Comparison of ENCODE assay signal across 8 mouse cellular contexts in genomic region chr15:86034021-86034523, GRCm38 (mm10). TPM values are rescaled to one million over a fixed set of nuclear protein-coding genes. Genes with fewer than 3 reads are reported as not detected.
DNase-seq lines count a peak whose midpoint lies in the region; ATAC-seq and TF ChIP-seq lines count a peak whose summit lies in the region.

No protein-coding gene starts in this region.

- peak overlapping the region; percentile 83 to 92 for H3K4me3 ChIP-seq in ES-E14 (ENCODE audit: insufficient read depth in 1 of 2, low read depth in 1 of 2, low read length in 2 of 2, poor library complexity in 1 of 2, severe bottlenecking in 1 of 2)
- peak overlapping the region; percentile 65 for H3K4me3 ChIP-seq in heart, postnatal 0 days (ENCODE audit: low read depth, low read length)
- peak overlapping the region; percentile 80 for H3K4me3 ChIP-seq in megakaryocyte, embryonic 14.5 days (replicated peaks)
- H3K4me3 ChIP-seq in stomach, embryonic 16.5 days (replicated peaks; ENCODE audit: low read length): peak overlapping the region; percentile 63

- H3K36me3 ChIP-seq in ES-E14 (ENCODE audit: control insufficient read depth, insufficient read depth, low read length, poor library complexity, severe bottlenecking): peaks cover 7% of the 10 kb centered on the region; the same call in 1 of the 2 replicates
- peaks cover 6% of the 10 kb centered on the region; the same call in 1 of the 2 replicates for H3K36me3 ChIP-seq in heart, postnatal 0 days (replicated peaks; ENCODE audit: control insufficient read depth, insufficient read depth, low read length)
- H3K36me3 ChIP-seq in megakaryocyte, embryonic 14.5 days (replicated peaks; ENCODE audit: low read length): no peaks in the 10 kb centered on the region
- H3K36me3 ChIP-seq in stomach, embryonic 16.5 days (ENCODE audit: control insufficient read depth, insufficient read depth, low read length): 0 out of 2 replicates have a peak, but pooled peaks cover 17% of the 10 kb centered on the region

- peaks cover 0 to 24% of the 10 kb centered on the region in 2 experiments; a peak in 1 of 4 replicates for H3K4me1 ChIP-seq in ES-E14 (ENCODE audit: control insufficient read depth in 2 of 2, insufficient read depth in 2 of 2, low read length in 2 of 2, poor library complexity in 1 of 2)
- peaks cover 6% of the 10 kb centered on the region; the same call in 1 of the 2 replicates for H3K4me1 ChIP-seq in heart, postnatal 0 days (ENCODE audit: control insufficient read depth, insufficient read depth)
- peaks cover 34% of the 10 kb centered on the region for H3K4me1 ChIP-seq in megakaryocyte, embryonic 14.5 days
- H3K4me1 ChIP-seq in stomach, embryonic 16.5 days (ENCODE audit: control insufficient read depth, insufficient read depth, low read length): peaks cover 14% of the 10 kb centered on the region

- TF ChIP-seq EP300 in heart, postnatal 0 days (IDR thresholded peaks at IDR 0.05; ENCODE audit: low read depth): no peak

- H3K27me3 ChIP-seq in heart, postnatal 0 days (ENCODE audit: control insufficient read depth, insufficient read depth, low read length): peaks cover 18% of the 10 kb centered on the region
- H3K27me3 ChIP-seq in megakaryocyte, embryonic 14.5 days (replicated peaks): peaks cover 83% of the 10 kb centered on the region
- H3K27me3 ChIP-seq in stomach, embryonic 16.5 days (ENCODE audit: control insufficient read depth, insufficient read depth, low read length): peaks cover 24% of the 10 kb centered on the region

- no peak overlapping the region for H3K27ac ChIP-seq in ES-E14 (ENCODE audit: insufficient read depth, low read depth, low read length, poor library complexity, severe bottlenecking)
- peak overlapping the region; percentile 39 for H3K27ac ChIP-seq in heart, postnatal 0 days (ENCODE audit: low read depth)
- H3K27ac ChIP-seq in stomach, embryonic 16.5 days (ENCODE audit: low read length): peak overlapping the region; percentile 85

- DNase-seq in ES-E14 (ENCODE audit: low read depth, low spot score) (peak; percentile 86), adipocyte (ENCODE audit: low spot score) (no peak)
- peak; percentile 50 to 70 for DNase-seq in adrenal gland, postnatal 36 days
- peak; percentile 49 for DNase-seq in heart, postnatal 0 days (ENCODE audit: low spot score)
- DNase-seq in kidney, postnatal 25 days: peak; percentile 74 to 90
- no peak for DNase-seq in cerebellum, adult 9-11 months

- ATAC-seq in heart, postnatal 0 days (ENCODE audit: insufficient read depth, low read depth): peak; percentile 73
- peak; percentile 88 for ATAC-seq in stomach, embryonic 16.5 days (ENCODE audit: insufficient read depth, low FRiP score)

- in situ Hi-C loops in ES-E14 (cut with MboI; ENCODE audit: low sequenced_read_pairs in 2 of 2, unreplicated experiment in 2 of 2): loop anchor here in 1 of 2 experiments (10.0 kb wide), 1 partner anchor 119 kb away; no protein-coding TSS in a partner anchor

- 1% methylated on average over 29 of the region's 44 CpGs for WGBS in heart, postnatal 0 days
- WGBS in stomach, embryonic 16.5 days: under 1% methylated on average over 41 of the region's 44 CpGs

- H3K9me3 ChIP-seq in ES-E14 (ENCODE audit: control insufficient read depth, insufficient read depth, low read depth, low read length): no peaks in the 10 kb centered on the region
- H3K9me3 ChIP-seq in heart, postnatal 0 days (replicated peaks; ENCODE audit: control insufficient read depth, low read length): no peaks in the 10 kb centered on the region
- peaks cover 35% of the 10 kb centered on the region for H3K9me3 ChIP-seq in megakaryocyte, embryonic 14.5 days
- H3K9me3 ChIP-seq in stomach, embryonic 16.5 days (replicated peaks; ENCODE audit: control insufficient read depth, low read length): peaks cover 8% of the 10 kb centered on the region

- no peak for TF ChIP-seq CTCF in heart, postnatal 0 days (IDR thresholded peaks at IDR 0.05; ENCODE audit: low read depth)

- H3K4me2 ChIP-seq in heart, postnatal 0 days (ENCODE audit: low read depth, low read length): peak overlapping the region; percentile 92
- H3K4me2 ChIP-seq in stomach, embryonic 16.5 days (ENCODE audit: low read depth, low read length): peak overlapping the region; percentile 81

- peak overlapping the region; percentile 82 for H3K9ac ChIP-seq in ES-E14 (ENCODE audit: insufficient read depth, low read depth, low read length, poor library complexity, severe bottlenecking)
- peak overlapping the region; percentile 50 for H3K9ac ChIP-seq in heart, postnatal 0 days (replicated peaks; ENCODE audit: low read depth, low read length)
- H3K9ac ChIP-seq in stomach, embryonic 16.5 days (ENCODE audit: low read length): peak overlapping the region; percentile 81

TF ChIP-seq in ES-E14, 5 proteins besides CTCF, POLR2A, EP300 and RAD21:
- no peak for TF ChIP-seq ZNF384 (IDR thresholded peaks at IDR 0.05; ENCODE audit: low read depth, low read length)
- no peak for TF ChIP-seq MAFK (IDR thresholded peaks at IDR 0.05; ENCODE audit: insufficient read depth, low read depth, low read length)

RNA-seq across cellular contexts. Expression of gene Celsr1, which starts 0.5 kb away (rescaled TPM):
- total RNA-seq in ES-E14 (2012; rRNA removed): 12.6 and 40.3 TPM in 2 replicates
- 1 to 10 TPM; 5.1 to 6.3 TPM for total RNA-seq in adrenal gland, postnatal 36 days (2021)
- total RNA-seq in heart, postnatal 0 days (2014; rRNA removed; ENCODE audit: low replicate concordance): 17.4 and 18.0 TPM in 2 replicates
- polyA plus RNA-seq in heart, postnatal 0 days (2015; fragmentation: Nextera tagmentation; extraction: Ambion mirVana): 0.80 and 0.97 TPM in 2 replicates
- polyA plus RNA-seq in megakaryocyte, embryonic 14.5 days (2012; ENCODE audit: insufficient read depth, low replicate concordance): 0.02 and 2.1 TPM in 2 replicates
- 2.6 and 2.7 TPM in 2 replicates for polyA plus RNA-seq in stomach, embryonic 16.5 days (2015; fragmentation: Nextera tagmentation; extraction: Ambion mirVana)

RNA-seq across cellular contexts. Expression of gene Gramd4, which starts 23.4 kb away (rescaled TPM):
- 19.6 and 24.5 TPM in 2 replicates for total RNA-seq in ES-E14 (2012; rRNA removed)
- 10 to 100 TPM; 13.9 to 18.7 TPM for total RNA-seq in adrenal gland, postnatal 36 days (2021)
- 31.8 and 35.0 TPM in 2 replicates for total RNA-seq in heart, postnatal 0 days (2014; rRNA removed; ENCODE audit: low replicate concordance)
- polyA plus RNA-seq in heart, postnatal 0 days (2015; fragmentation: Nextera tagmentation; extraction: Ambion mirVana): 15.4 and 16.2 TPM in 2 replicates
- 2.2 and 5.0 TPM in 2 replicates for polyA plus RNA-seq in megakaryocyte, embryonic 14.5 days (2012; ENCODE audit: insufficient read depth, low replicate concordance)
- polyA plus RNA-seq in stomach, embryonic 16.5 days (2015; fragmentation: Nextera tagmentation; extraction: Ambion mirVana): 10.5 and 12.1 TPM in 2 replicates

Comparison
In these comparisons a context has a peak if more than half of its experiments do, and no peak if none do; other contexts are left out.
1. DNase-seq: peak in ES-E14 (single experiment), adrenal gland, postnatal 36 days (2 of 2), heart, postnatal 0 days (single experiment) and kidney, postnatal 25 days (2 of 2); none in cerebellum, adult 9-11 months (single experiment) and adipocyte (single experiment).
2. Peak in every context shown above with its lines, with median percentiles within 50 percentile points of each other: H3K4me3 ChIP-seq and H3K9ac ChIP-seq.